Mouse (Mus musculus) C2C12 (cell line): Measurements from ENCODE around the gene Rrp36.

Experiments
- CTCF ChIP-seq: IDR thresholded peaks from one replicate; pipeline ENCODE4 v1.5.1; 2011; ENCODE audit not compliant: control insufficient read depth, insufficient read depth, insufficient read length
- MAX ChIP-seq: IDR thresholded peaks from one replicate; pipeline ENCODE4 v1.6.1; 2011; ENCODE audit warnings: mild to moderate bottlenecking, control low read depth
- MYOG ChIP-seq: IDR thresholded peaks from one replicate; pipeline ENCODE4 v1.6.1; 2011; ENCODE audit not compliant: control insufficient read depth, insufficient read length; ENCODE audit errors: extremely low read depth

DNA sequence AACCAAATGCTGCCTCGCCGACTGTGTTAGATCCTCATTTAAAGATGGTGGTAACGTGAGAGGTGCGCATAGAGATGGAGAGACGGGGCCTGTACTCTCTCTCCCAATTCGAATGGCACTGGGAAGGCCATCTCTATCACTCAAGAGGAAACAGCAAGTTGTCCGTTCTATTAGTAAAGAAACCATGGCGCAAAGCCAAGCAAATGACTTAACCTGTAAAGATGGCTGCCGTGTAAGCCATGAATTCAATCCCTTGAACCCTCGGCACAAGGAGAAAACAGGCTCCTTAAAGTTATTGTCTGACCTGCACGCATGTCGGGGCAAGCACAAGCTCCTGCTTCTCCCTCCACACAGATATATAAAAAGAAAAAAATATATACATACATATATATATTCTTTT is 56.4 kb downstream of the Rrp36 start:
- TF ChIP-seq CTCF = no peak
- TF ChIP-seq MAX = no peak
- no peak for TF ChIP-seq MYOG
